Mouse (Mus musculus): ENCODE measurements around the gene Mab21l1. TPM values are rescaled to one million over a fixed set of nuclear protein-coding genes. Genes with fewer than 3 reads are reported as not detected.

Gene Mab21l1
- total RNA-seq, 2 experiments from 2014 or later, result 1.2 to 2.6 TPM

GRCm38 (mm10) chr3:55790609-55791008 is 8.3 kb downstream of the Mab21l1 start:
- DNase-seq (ENCODE audit: extremely low spot score in 1 of 2, low spot score in 2 of 2), result no peak
- intact Hi-C loops (cut with DNase I), result no loop called here

- peak in 1 of 2 experiments; percentile 34 for DNase-seq (ENCODE audit: extremely low spot score in 1 of 2, low spot score in 2 of 2)
- intact Hi-C loops (cut with DNase I), result no loop called here
These were observed 9.9 kb downstream of the Mab21l1 start for GRCm38 (mm10) chr3:55792251-55792650.

- intact Hi-C loops (cut with DNase I), result no loop called here
- DNase-seq (ENCODE audit: extremely low spot score in 1 of 2, low spot score in 2 of 2), result peak in 1 of 2 experiments; percentile 42
These were observed 11.7 kb downstream of the Mab21l1 start for GRCm38 (mm10) chr3:55793842-55794575.

GRCm38 (mm10) chr3:55794768-55795167 is 12.5 kb downstream of the Mab21l1 start:
- intact Hi-C loops (cut with DNase I), result no loop called here
- no peak for DNase-seq (ENCODE audit: extremely low spot score in 1 of 2, low spot score in 2 of 2)

GRCm38 (mm10) chr3:55814993-55815625 is 32.8 kb downstream of the Mab21l1 start:
- no peak for DNase-seq (ENCODE audit: extremely low spot score in 1 of 2, low spot score in 2 of 2)
- intact Hi-C loops (cut with DNase I), result no loop called here

- DNase-seq (ENCODE audit: extremely low spot score in 1 of 2, low spot score in 2 of 2), result no peak
- intact Hi-C loops (cut with DNase I), result no loop called here
These were observed 33.8 kb downstream of the Mab21l1 start for GRCm38 (mm10) chr3:55816096-55816495.

- peak; percentile 19 to 20 for DNase-seq (ENCODE audit: extremely low spot score in 1 of 2, low spot score in 2 of 2)
- intact Hi-C loops (cut with DNase I), result no loop called here
These were observed 34.5 kb downstream of the Mab21l1 start for GRCm38 (mm10) chr3:55816638-55817375.

- intact Hi-C loops (cut with DNase I), result no loop called here
- no peak for DNase-seq (ENCODE audit: extremely low spot score in 1 of 2, low spot score in 2 of 2)
These were observed 35.8 kb downstream of the Mab21l1 start for GRCm38 (mm10) chr3:55818082-55818481.

- intact Hi-C loops (cut with DNase I), result no loop called here
- no peak for DNase-seq (ENCODE audit: extremely low spot score in 1 of 2, low spot score in 2 of 2)
These were observed 37.3 kb downstream of the Mab21l1 start for GRCm38 (mm10) chr3:55819598-55819997.

GRCm38 (mm10) chr3:55824864-55825263 is 42.6 kb downstream of the Mab21l1 start:
- intact Hi-C loops (cut with DNase I), result no loop called here
- no peak for DNase-seq (ENCODE audit: extremely low spot score in 1 of 2, low spot score in 2 of 2)

GRCm38 (mm10) chr3:55828481-55829256 is 46.4 kb downstream of the Mab21l1 start:
- no peak for DNase-seq (ENCODE audit: extremely low spot score in 1 of 2, low spot score in 2 of 2)
- intact Hi-C loops (cut with DNase I), result no loop called here

GRCm38 (mm10) chr3:55830226-55830625 is 47.9 kb downstream of the Mab21l1 start:
- no peak for DNase-seq (ENCODE audit: extremely low spot score in 1 of 2, low spot score in 2 of 2)
- intact Hi-C loops (cut with DNase I), result no loop called here

Data from left cerebral cortex, postnatal 10 days (tissue).